Mouse (Mus musculus) brain, embryonic 14.5 days (tissue): Measurements from ENCODE around the gene Timm44.

Source experiments
- CTCF ChIP-seq: fragments of 200-500 bp; IDR thresholded peaks from 2 replicates; pipeline ENCODE4 v1.5.1; 2012; ENCODE audit warnings: inconsistent platforms, mild to moderate bottlenecking, moderate library complexity, borderline replicate concordance; ENCODE audit not compliant: insufficient read depth, insufficient read length; ENCODE audit errors: extremely low read depth
- POLR2A ChIP-seq: fragments of 200-500 bp; IDR thresholded peaks from 2 replicates; pipeline ENCODE4 v1.6.1; 2012; ENCODE audit warnings: mild to moderate bottlenecking, inconsistent platforms, borderline replicate concordance; ENCODE audit not compliant: poor library complexity, insufficient read depth, insufficient read length, severe bottlenecking; ENCODE audit errors: extremely low read depth

- TF ChIP-seq CTCF (no peak), POLR2A (no peak)
Measured at GRCm38 (mm10) chr8:4230612-4231351, 44.9 kb downstream of the Timm44 start.
